8 mouse cellular contexts compared by ENCODE assay signal in the genomic region with DNA sequence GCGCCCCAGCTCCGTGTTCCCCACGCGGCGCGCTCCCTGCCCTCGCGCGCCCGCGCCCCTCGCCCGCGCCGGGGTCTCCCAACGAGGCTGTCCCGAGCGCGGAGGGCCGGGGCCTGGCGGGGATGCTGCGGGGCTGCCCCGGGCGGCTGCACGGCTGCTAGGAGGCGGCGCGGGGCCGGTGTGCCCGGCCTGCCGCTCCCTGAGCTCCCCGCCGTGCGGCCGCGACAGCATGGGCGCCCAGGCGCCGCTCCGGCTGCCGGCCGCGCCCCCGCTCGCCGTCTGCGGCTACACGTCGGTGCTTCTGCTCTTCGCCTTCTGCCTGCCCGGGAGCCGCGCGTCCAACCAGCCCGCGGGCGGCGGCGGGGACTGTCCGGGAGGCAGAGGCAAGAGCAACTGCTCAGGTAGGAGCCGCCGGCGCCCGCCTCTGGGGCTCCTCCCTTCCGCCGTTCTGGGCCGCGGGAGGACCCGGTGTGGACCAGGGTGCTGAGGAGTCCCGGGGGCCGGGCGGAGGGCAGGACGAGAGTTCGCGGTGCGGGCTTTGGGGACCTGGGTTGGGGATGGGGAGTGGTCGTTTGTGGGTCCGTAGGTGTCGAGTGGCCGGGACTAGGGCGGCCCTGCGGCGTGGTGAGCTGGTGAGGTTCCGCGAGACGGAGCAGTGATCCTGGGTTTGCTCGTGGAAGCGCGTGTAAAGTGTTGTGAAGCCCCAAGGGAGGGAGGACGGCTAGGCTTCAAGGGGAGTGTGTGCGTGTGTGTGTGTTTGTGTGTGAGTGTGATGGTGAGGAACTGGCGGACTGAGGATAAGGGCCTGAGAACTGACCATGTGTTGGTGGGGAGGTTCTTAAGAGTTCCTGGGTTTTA. TPM values are rescaled to one million over a fixed set of nuclear protein-coding genes. Genes with fewer than 3 reads are reported as not detected.
DNase-seq lines count a peak whose midpoint lies in the region; ATAC-seq and TF ChIP-seq lines count a peak whose summit lies in the region.

No protein-coding gene starts in this region.

- peak; percentile 26 to 56 for DNase-seq in left cerebral cortex, adult 18-20 months (ENCODE audit: low spot score in 2 of 2)
- no peak for DNase-seq in left cerebral cortex, adult 11 months (ENCODE audit: low spot score)
- DNase-seq in cerebellum, postnatal 25 days = peak; percentile 49 to 64
- DNase-seq in lung, embryonic 14.5 days = peak; percentile 62
- peak; percentile 24 for DNase-seq in ovary, adult 18-20 months (ENCODE audit: low spot score)
- peak; percentile 45 to 62 for DNase-seq in urinary bladder, postnatal 4 days (ENCODE audit: low spot score in 2 of 2)

- WGBS in heart, embryonic 14.5 days = under 1% methylated on average over 67 of the region's 92 CpGs
- under 1% methylated on average over 77 of the region's 92 CpGs for WGBS in kidney, embryonic 16.5 days
- under 1% methylated on average over 84 of the region's 92 CpGs for WGBS in lung, embryonic 14.5 days

- peak overlapping the region; percentile 87 for H3K9ac ChIP-seq in heart, embryonic 14.5 days (ENCODE audit: low read length)
- H3K9ac ChIP-seq in kidney, embryonic 16.5 days (replicated peaks; ENCODE audit: low read length) = peak overlapping the region; percentile 89
- peak overlapping the region; percentile 94 for H3K9ac ChIP-seq in lung, embryonic 14.5 days

- no peaks in the 10 kb centered on the region for H3K27me3 ChIP-seq in heart, embryonic 14.5 days (ENCODE audit: control insufficient read depth, insufficient read depth, low read length)
- no peaks in the 10 kb centered on the region for H3K27me3 ChIP-seq in kidney, embryonic 16.5 days (ENCODE audit: insufficient read depth, low read length)
- no peaks in the 10 kb centered on the region for H3K27me3 ChIP-seq in lung, embryonic 14.5 days (ENCODE audit: insufficient read depth, low read length)

- H3K4me2 ChIP-seq in heart, embryonic 14.5 days (ENCODE audit: low read length) = peak overlapping the region; percentile 84
- peak overlapping the region; percentile 86 for H3K4me2 ChIP-seq in kidney, embryonic 16.5 days (replicated peaks; ENCODE audit: low read depth, low read length)
- H3K4me2 ChIP-seq in lung, embryonic 14.5 days = peak overlapping the region; percentile 83

- peaks cover 3% of the 10 kb centered on the region; the same call in 1 of the 2 replicates for H3K9me3 ChIP-seq in heart, embryonic 14.5 days (ENCODE audit: control insufficient read depth, low read length)
- peaks cover 3% of the 10 kb centered on the region; the same call in 1 of the 2 replicates for H3K9me3 ChIP-seq in kidney, embryonic 16.5 days (ENCODE audit: low read length)
- H3K9me3 ChIP-seq in lung, embryonic 14.5 days (ENCODE audit: low read depth, low read length) = no peaks in the 10 kb centered on the region

- TF ChIP-seq CTCF in lung, embryonic 14.5 days (IDR thresholded peaks at IDR 0.05; ENCODE audit: low read depth) = no peak

- peak; percentile 72 for ATAC-seq in heart, embryonic 14.5 days (ENCODE audit: insufficient number of reproducible peaks, insufficient read depth, low FRiP score, low read depth)
- peak; percentile 83 for ATAC-seq in kidney, embryonic 16.5 days (ENCODE audit: low FRiP score, low TSS enrichment)
- peak; percentile 71 for ATAC-seq in lung, embryonic 14.5 days (ENCODE audit: insufficient read depth)

- H3K27ac ChIP-seq in heart, embryonic 14.5 days (replicated peaks in 1 of 2; ENCODE audit: control insufficient read depth in 1 of 2, insufficient read depth in 1 of 2, low read depth in 2 of 2, low read length in 2 of 2) = peak overlapping the region; percentile 60 to 88
- H3K27ac ChIP-seq in kidney, embryonic 16.5 days (ENCODE audit: low read length) = peak overlapping the region; percentile 88
- peak overlapping the region; percentile 94 for H3K27ac ChIP-seq in lung, embryonic 14.5 days (ENCODE audit: low read depth)

- H3K36me3 ChIP-seq in heart, embryonic 14.5 days (ENCODE audit: control insufficient read depth, insufficient read depth, low read length) = no peaks in the 10 kb centered on the region
- peaks cover 4% of the 10 kb centered on the region; the same call in 1 of the 2 replicates for H3K36me3 ChIP-seq in kidney, embryonic 16.5 days (ENCODE audit: insufficient read depth, low read length)
- no peaks in the 10 kb centered on the region for H3K36me3 ChIP-seq in lung, embryonic 14.5 days (ENCODE audit: insufficient read depth)

- H3K4me1 ChIP-seq in heart, embryonic 14.5 days (ENCODE audit: control insufficient read depth in 2 of 2, insufficient read depth in 2 of 2, low read length in 2 of 2) = peaks cover 4 to 10% of the 10 kb centered on the region in 2 experiments; a peak in 3 of 4 replicates
- H3K4me1 ChIP-seq in kidney, embryonic 16.5 days (ENCODE audit: insufficient read depth, low read length) = peaks cover 4% of the 10 kb centered on the region
- no peaks in the 10 kb centered on the region; the same call in 1 of the 2 replicates for H3K4me1 ChIP-seq in lung, embryonic 14.5 days (ENCODE audit: insufficient read depth)

- H3K4me3 ChIP-seq in heart, embryonic 14.5 days (ENCODE audit: control insufficient read depth in 1 of 2, insufficient read depth in 1 of 2, low read depth in 1 of 2, low read length in 2 of 2) = peak overlapping the region; percentile 75 to 89
- peak overlapping the region; percentile 84 for H3K4me3 ChIP-seq in kidney, embryonic 16.5 days (ENCODE audit: low read length)
- peak overlapping the region; percentile 83 for H3K4me3 ChIP-seq in lung, embryonic 14.5 days (ENCODE audit: low read depth, low read length)

RNA-seq across cellular contexts. Expression of gene Tmeff1, which starts 0.5 kb away (rescaled TPM):
- 100 to 1,000 TPM; 117 TPM for total RNA-seq in left cerebral cortex, adult 18-20 months (2021)
- polyA plus RNA-seq in heart, embryonic 14.5 days (2014; fragmentation: Nextera tagmentation; extraction: Ambion mirVana) = 35.7 and 41.8 TPM in 2 replicates
- 10.4 and 19.8 TPM in 2 replicates for polyA plus RNA-seq in kidney, embryonic 16.5 days (2015; fragmentation: Nextera tagmentation; extraction: Ambion mirVana)
- polyA plus RNA-seq in lung, embryonic 14.5 days (2014; fragmentation: Nextera tagmentation; extraction: Ambion mirVana) = 77.7 and 84.0 TPM in 2 replicates

RNA-seq across cellular contexts. Expression of gene Msantd3, which starts 45.7 kb away (rescaled TPM):
- total RNA-seq in left cerebral cortex, adult 18-20 months (2021) = 10 to 100 TPM; 18.1 to 19.7 TPM
- 26.7 and 28.9 TPM in 2 replicates for polyA plus RNA-seq in heart, embryonic 14.5 days (2014; fragmentation: Nextera tagmentation; extraction: Ambion mirVana)
- 28.8 and 29.5 TPM in 2 replicates for polyA plus RNA-seq in kidney, embryonic 16.5 days (2015; fragmentation: Nextera tagmentation; extraction: Ambion mirVana)
- polyA plus RNA-seq in lung, embryonic 14.5 days (2014; fragmentation: Nextera tagmentation; extraction: Ambion mirVana) = 34.1 and 34.9 TPM in 2 replicates
